Mouse (Mus musculus): Measurements from ENCODE around the gene Cenpa. TPM values are rescaled to one million over a fixed set of nuclear protein-coding genes. Genes with fewer than 3 reads are reported as not detected.

The Cenpa gene
- polyA plus RNA-seq, 1 experiment from 2014 or later = 259 TPM

GRCm38 (mm10) chr5:30646036-30646435, 20.5 kb upstream of the Cenpa start:
- ATAC-seq (ENCODE audit: extremely low read depth, insufficient number of reproducible peaks, low FRiP score, low TSS enrichment) = no peak
- no peaks in the 10 kb centered on the region for H3K36me3 ChIP-seq
- 62% methylated on average over 2 of the region's 2 CpGs for WGBS
- no peak overlapping the region for H3K9ac ChIP-seq
- H3K4me2 ChIP-seq = no peak overlapping the region
- H3K4me1 ChIP-seq = peaks cover 48% of the 10 kb centered on the region
- no peak overlapping the region for H3K4me3 ChIP-seq
- H3K27me3 ChIP-seq (replicated peaks) = 0 out of 2 replicates have a peak, but pooled peaks cover 4% of the 10 kb centered on the region
- H3K9me3 ChIP-seq = no peaks in the 10 kb centered on the region
- H3K27ac ChIP-seq (replicated peaks) = no peak overlapping the region

GRCm38 (mm10) chr5:30647396-30647795, 19.2 kb upstream of the Cenpa start:
- Histone ChIP-seq H3K27me3 (replicated peaks) (0 out of 2 replicates have a peak, but pooled peaks cover 1% of the 10 kb centered on the region), H3K27ac (replicated peaks) (peak overlapping the region; percentile 73), H3K4me1 (peaks cover 53% of the 10 kb centered on the region), H3K4me2 (peak overlapping the region; percentile 79), H3K36me3 (peaks cover 8% of the 10 kb centered on the region; the same call in 1 of the 2 replicates), H3K9me3 (no peaks in the 10 kb centered on the region), H3K9ac (peak overlapping the region; percentile 92), H3K4me3 (peak overlapping the region; percentile 96)
- 15% methylated on average over 9 of the region's 9 CpGs for WGBS
- ATAC-seq (ENCODE audit: extremely low read depth, insufficient number of reproducible peaks, low FRiP score, low TSS enrichment) = no peak

- peak; percentile 88 for ATAC-seq (ENCODE audit: extremely low read depth, insufficient number of reproducible peaks, low FRiP score, low TSS enrichment)
- peaks cover 51% of the 10 kb centered on the region for H3K4me1 ChIP-seq
- H3K4me3 ChIP-seq = peak within 1 kb of the TSS; percentile 96
- H3K9ac ChIP-seq = peak within 1 kb of the TSS; percentile 92
- H3K9me3 ChIP-seq = no peaks in the 10 kb centered on the region
- H3K4me2 ChIP-seq = peak within 1 kb of the TSS; percentile 79
- peaks cover 14% of the 10 kb centered on the region; the same call in 1 of the 2 replicates for H3K36me3 ChIP-seq
- under 1% methylated on average over 38 of the region's 38 CpGs for WGBS
- H3K27me3 ChIP-seq (replicated peaks) = no peaks in the 10 kb centered on the region
- peak within 1 kb of the TSS; percentile 73 for H3K27ac ChIP-seq (replicated peaks)
These were observed 18.6 kb upstream of the Cenpa start, which contains the start of gene Slc35f6 for GRCm38 (mm10) chr5:30647815-30648560. TSS of gene Slc35f6 (plus strand) at chr5:30647933.

GRCm38 (mm10) chr5:30649558-30649957, 17.0 kb upstream of the Cenpa start:
- peaks cover 20% of the 10 kb centered on the region; the same call in 1 of the 2 replicates for H3K36me3 ChIP-seq
- no peak overlapping the region for H3K4me3 ChIP-seq
- H3K4me2 ChIP-seq = peak overlapping the region; percentile 79; the same call in 1 of the 2 replicates
- no peak overlapping the region for H3K9ac ChIP-seq
- H3K27me3 ChIP-seq (replicated peaks) = no peaks in the 10 kb centered on the region
- no peak overlapping the region for H3K27ac ChIP-seq (replicated peaks)
- 62% methylated on average over 4 of the region's 4 CpGs for WGBS
- ATAC-seq (ENCODE audit: extremely low read depth, insufficient number of reproducible peaks, low FRiP score, low TSS enrichment) = no peak
- H3K4me1 ChIP-seq = peaks cover 36% of the 10 kb centered on the region
- no peaks in the 10 kb centered on the region for H3K9me3 ChIP-seq

- WGBS = 70% methylated on average over 3 of the region's 3 CpGs
- H3K9me3 ChIP-seq = no peaks in the 10 kb centered on the region
- no peaks in the 10 kb centered on the region for H3K27me3 ChIP-seq (replicated peaks)
- no peak for ATAC-seq (ENCODE audit: extremely low read depth, insufficient number of reproducible peaks, low FRiP score, low TSS enrichment)
- H3K4me2 ChIP-seq = no peak overlapping the region
- H3K9ac ChIP-seq = peak overlapping the region; percentile 47; the same call in 1 of the 2 replicates
- no peak overlapping the region for H3K27ac ChIP-seq (replicated peaks)
- peaks cover 31% of the 10 kb centered on the region for H3K36me3 ChIP-seq
- peaks cover 43% of the 10 kb centered on the region for H3K4me1 ChIP-seq
- H3K4me3 ChIP-seq = no peak overlapping the region
These were observed 15.8 kb upstream of the Cenpa start for GRCm38 (mm10) chr5:30650756-30651155.

- Histone ChIP-seq H3K27ac (replicated peaks) (no peak overlapping the region), H3K36me3 (peaks cover 39% of the 10 kb centered on the region), H3K4me1 (peaks cover 43% of the 10 kb centered on the region), H3K4me2 (no peak overlapping the region), H3K9me3 (no peaks in the 10 kb centered on the region), H3K9ac (no peak overlapping the region), H3K27me3 (replicated peaks) (no peaks in the 10 kb centered on the region), H3K4me3 (no peak overlapping the region)
- 79% methylated on average over 3 of the region's 3 CpGs for WGBS
- ATAC-seq (ENCODE audit: extremely low read depth, insufficient number of reproducible peaks, low FRiP score, low TSS enrichment) = no peak
These were observed 15.0 kb upstream of the Cenpa start for GRCm38 (mm10) chr5:30651554-30651953.

- WGBS = 87% methylated on average over 6 of the region's 6 CpGs
- H3K4me1 ChIP-seq = peaks cover 36% of the 10 kb centered on the region
- no peak overlapping the region for H3K4me3 ChIP-seq
- H3K4me2 ChIP-seq = no peak overlapping the region
- peaks cover 56% of the 10 kb centered on the region for H3K36me3 ChIP-seq
- ATAC-seq (ENCODE audit: extremely low read depth, insufficient number of reproducible peaks, low FRiP score, low TSS enrichment) = no peak
- H3K9ac ChIP-seq = no peak overlapping the region
- no peaks in the 10 kb centered on the region for H3K27me3 ChIP-seq (replicated peaks)
- no peak overlapping the region for H3K27ac ChIP-seq (replicated peaks)
- no peaks in the 10 kb centered on the region for H3K9me3 ChIP-seq
These were observed 13.3 kb upstream of the Cenpa start for GRCm38 (mm10) chr5:30653246-30653645.

GRCm38 (mm10) chr5:30655042-30655441, 11.5 kb upstream of the Cenpa start:
- Histone ChIP-seq H3K4me2 (no peak overlapping the region), H3K9me3 (no peaks in the 10 kb centered on the region), H3K36me3 (peaks cover 62% of the 10 kb centered on the region), H3K4me3 (no peak overlapping the region), H3K27ac (replicated peaks) (no peak overlapping the region), H3K9ac (no peak overlapping the region), H3K27me3 (replicated peaks) (no peaks in the 10 kb centered on the region), H3K4me1 (peaks cover 23% of the 10 kb centered on the region)
- 57% methylated on average over 8 of the region's 8 CpGs for WGBS
- ATAC-seq (ENCODE audit: extremely low read depth, insufficient number of reproducible peaks, low FRiP score, low TSS enrichment) = no peak

- no peak overlapping the region for H3K27ac ChIP-seq (replicated peaks)
- no peak overlapping the region for H3K4me2 ChIP-seq
- H3K4me3 ChIP-seq = no peak overlapping the region
- no peaks in the 10 kb centered on the region for H3K27me3 ChIP-seq (replicated peaks)
- H3K36me3 ChIP-seq = peaks cover 62% of the 10 kb centered on the region
- H3K9ac ChIP-seq = no peak overlapping the region
- WGBS = 92% methylated on average over 6 of the region's 6 CpGs
- no peaks in the 10 kb centered on the region; the same call in 1 of the 2 replicates for H3K9me3 ChIP-seq
- no peak for ATAC-seq (ENCODE audit: extremely low read depth, insufficient number of reproducible peaks, low FRiP score, low TSS enrichment)
- H3K4me1 ChIP-seq = peaks cover 20% of the 10 kb centered on the region
These were observed 10.9 kb upstream of the Cenpa start for GRCm38 (mm10) chr5:30655526-30656195.

- 71% methylated on average over 4 of the region's 4 CpGs for WGBS
- H3K9ac ChIP-seq = no peak overlapping the region
These were observed 7.5 kb upstream of the Cenpa start for GRCm38 (mm10) chr5:30659042-30659441.

GRCm38 (mm10) chr5:30660278-30660677, 6.3 kb upstream of the Cenpa start:
- Histone ChIP-seq H3K9ac (no peak overlapping the region), H3K36me3 (peaks cover 36% of the 10 kb centered on the region), H3K27me3 (replicated peaks) (no peaks in the 10 kb centered on the region), H3K4me1 (peaks cover 2% of the 10 kb centered on the region; the same call in 1 of the 2 replicates), H3K9me3 (no peaks in the 10 kb centered on the region; the same call in 1 of the 2 replicates), H3K27ac (replicated peaks) (no peak overlapping the region), H3K4me2 (no peak overlapping the region), H3K4me3 (no peak overlapping the region)
- ATAC-seq (ENCODE audit: extremely low read depth, insufficient number of reproducible peaks, low FRiP score, low TSS enrichment) = no peak
- WGBS = 63% methylated on average over 1 of the region's 1 CpGs

More at GRCm38 (mm10) chr5:30659042-30659441, 7.5 kb upstream of the Cenpa start:
- Histone ChIP-seq H3K36me3 (peaks cover 44% of the 10 kb centered on the region), H3K9me3 (no peaks in the 10 kb centered on the region; the same call in 1 of the 2 replicates), H3K27ac (replicated peaks) (no peak overlapping the region), H3K4me2 (no peak overlapping the region), H3K4me3 (no peak overlapping the region), H3K27me3 (replicated peaks) (no peaks in the 10 kb centered on the region), H3K4me1 (peaks cover 10% of the 10 kb centered on the region; the same call in 1 of the 2 replicates)
- ATAC-seq (ENCODE audit: extremely low read depth, insufficient number of reproducible peaks, low FRiP score, low TSS enrichment) = no peak
